Mouse (Mus musculus): Measurements from ENCODE around the gene Adcy7.

Gene Adcy7

DNA sequence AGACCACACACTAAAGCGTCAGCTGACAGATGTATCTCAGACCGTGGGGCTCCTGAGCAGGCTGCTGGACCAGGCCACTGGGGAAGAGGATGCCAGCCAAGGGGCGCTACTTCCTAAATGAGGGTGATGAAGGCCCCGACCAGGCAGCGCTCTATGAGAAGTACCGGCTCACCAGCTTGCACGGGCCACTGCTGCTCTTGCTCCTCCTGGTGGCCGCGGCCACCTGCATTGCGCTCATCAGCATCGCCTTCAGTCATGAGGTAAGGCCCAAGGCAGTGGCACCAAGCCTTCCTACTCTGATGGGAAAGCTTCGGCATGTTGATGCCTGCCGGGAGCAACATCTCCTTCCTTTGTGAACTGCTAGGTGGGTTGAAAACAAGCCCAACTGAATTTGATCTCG is 34.3 kb downstream of the Adcy7 start:
- TF ChIP-seq GATA4 (IDR thresholded peaks at IDR 0.05; ENCODE audit: insufficient replicate concordance, low read length) = no peak

DNA sequence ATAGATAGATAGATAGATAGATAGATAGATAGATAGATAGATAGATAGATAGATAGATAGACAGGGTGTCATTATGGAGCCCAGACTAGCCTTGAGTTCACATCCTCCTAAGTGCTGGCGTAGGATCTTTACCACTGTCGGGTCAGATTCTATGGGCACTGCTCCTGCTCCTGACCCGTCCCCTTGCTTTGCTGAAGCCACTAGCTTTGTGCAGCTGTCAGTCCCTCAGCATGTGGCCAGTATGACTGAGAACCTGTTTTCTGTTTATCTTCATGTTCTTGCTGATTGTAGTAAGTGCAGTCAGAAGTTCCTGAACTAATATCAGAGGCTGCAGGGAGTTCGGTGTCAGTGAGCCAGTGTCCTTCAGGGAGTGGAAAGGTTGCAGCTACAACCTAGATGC is 35.5 kb downstream of the Adcy7 start:
- no peak for TF ChIP-seq GATA4 (IDR thresholded peaks at IDR 0.05; ENCODE audit: insufficient replicate concordance, low read length)

DNA sequence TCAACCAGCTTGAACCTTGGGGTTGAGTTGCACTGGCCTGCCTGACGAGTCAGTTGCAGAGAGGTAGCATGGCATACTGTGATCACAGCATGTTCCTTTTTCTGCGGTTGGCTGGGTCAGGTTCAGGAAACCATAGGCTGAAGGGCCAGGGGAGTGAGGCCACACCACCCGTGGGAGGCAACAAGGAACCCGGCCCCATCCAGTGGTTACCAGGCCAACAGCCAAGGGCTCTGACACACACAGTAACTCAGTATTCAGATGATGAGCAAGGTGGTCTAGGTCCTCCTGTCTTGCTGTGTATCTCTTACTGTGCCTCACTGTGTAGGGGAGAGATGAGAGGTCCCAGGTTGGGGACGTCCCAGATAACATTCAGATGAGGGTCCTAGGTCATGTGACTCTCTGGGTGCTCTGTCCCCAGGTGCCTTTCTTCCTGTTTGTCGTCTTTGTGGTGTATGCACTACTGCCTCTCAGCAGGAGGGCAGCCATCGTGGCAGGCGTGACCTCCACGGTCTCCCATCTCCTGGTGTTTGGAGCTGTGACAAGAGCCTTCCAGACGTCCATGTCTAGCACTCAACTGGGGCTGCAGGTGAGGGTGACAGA is 37.2 kb downstream of the Adcy7 start:
- TF ChIP-seq GATA4 (IDR thresholded peaks at IDR 0.05; ENCODE audit: insufficient replicate concordance, low read length) = no peak

DNA sequence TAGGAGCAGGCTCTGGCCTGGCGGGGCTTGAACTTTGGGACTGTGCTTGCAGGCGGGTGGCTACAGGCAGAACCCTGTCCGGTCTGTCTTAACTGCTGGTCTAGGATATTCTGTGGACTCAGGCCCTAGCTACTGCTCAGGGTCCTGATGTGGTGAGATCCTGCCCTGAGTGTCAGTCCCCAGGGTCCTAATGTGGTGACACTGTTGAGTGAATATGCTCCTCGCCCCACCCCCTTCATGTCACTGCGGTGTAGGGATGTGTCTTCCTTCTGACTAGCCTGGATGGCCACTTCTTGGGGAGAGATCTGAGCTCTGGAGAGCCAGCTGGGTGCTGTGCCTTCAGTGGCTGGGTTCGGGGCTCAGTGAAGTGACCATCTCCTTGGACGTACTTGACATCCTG is 37.7 kb downstream of the Adcy7 start:
- TF ChIP-seq GATA4 (IDR thresholded peaks at IDR 0.05; ENCODE audit: insufficient replicate concordance, low read length) = no peak

DNA sequence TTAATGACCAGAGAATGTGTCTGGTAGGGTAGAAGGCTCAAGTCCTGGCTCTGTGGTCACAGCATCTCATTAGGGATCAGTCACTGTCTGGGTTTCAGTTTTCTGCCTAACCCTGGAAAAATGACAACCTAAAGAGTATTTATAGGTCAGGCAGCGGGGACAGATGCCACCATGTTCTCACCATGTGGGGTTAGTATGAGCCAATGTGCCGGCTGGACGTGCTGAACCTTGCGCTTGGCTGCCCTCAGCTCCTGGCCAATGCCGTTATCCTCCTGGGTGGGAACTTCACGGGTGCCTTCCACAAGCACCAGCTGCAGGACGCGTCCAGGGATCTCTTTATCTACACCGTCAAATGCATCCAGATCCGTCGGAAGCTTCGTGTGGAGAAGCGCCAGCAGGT is 38.1 kb downstream of the Adcy7 start:
- no peak for TF ChIP-seq GATA4 (IDR thresholded peaks at IDR 0.05; ENCODE audit: insufficient replicate concordance, low read length)

DNA sequence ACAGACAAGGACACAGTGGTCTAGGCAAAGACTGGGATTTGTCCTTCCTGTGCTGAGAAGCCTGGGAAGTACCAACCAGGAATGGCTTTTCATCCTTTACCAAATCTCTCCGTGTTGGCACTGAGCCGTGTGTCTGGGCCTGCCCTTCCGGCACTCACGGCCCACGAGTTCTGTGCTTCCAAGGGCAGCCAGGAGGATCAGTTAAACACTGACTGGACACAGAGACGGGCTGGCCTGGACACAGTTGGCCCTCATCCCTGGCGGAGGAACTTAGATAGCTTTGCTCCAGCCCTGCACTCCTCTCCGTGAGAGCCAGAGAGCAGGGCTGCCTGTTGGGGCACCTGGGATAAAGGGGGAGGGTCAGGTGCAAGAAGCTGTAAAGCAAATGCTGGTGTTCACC is 40.8 kb downstream of the Adcy7 start:
- TF ChIP-seq GATA4 (IDR thresholded peaks at IDR 0.05; ENCODE audit: insufficient replicate concordance, low read length) = no peak

DNA sequence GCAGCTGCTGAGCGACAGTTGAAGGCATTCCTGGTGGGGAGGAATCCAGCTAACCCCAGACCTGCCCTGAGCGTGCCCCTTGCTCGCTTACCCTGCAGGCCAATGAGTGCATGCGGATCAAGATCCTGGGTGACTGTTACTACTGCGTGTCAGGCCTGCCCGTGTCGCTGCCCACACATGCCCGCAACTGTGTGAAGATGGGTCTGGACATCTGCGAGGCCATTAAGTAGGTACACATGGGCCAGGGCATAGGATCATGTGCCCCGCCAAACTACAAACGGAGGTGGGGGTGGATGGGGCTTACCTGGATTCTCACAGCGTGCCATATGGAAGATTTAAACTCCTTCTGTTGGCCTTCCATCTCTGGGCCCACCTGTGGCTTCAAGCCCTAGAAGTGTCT is 41.8 kb downstream of the Adcy7 start:
- TF ChIP-seq GATA4 (IDR thresholded peaks at IDR 0.05; ENCODE audit: insufficient replicate concordance, low read length) = no peak

DNA sequence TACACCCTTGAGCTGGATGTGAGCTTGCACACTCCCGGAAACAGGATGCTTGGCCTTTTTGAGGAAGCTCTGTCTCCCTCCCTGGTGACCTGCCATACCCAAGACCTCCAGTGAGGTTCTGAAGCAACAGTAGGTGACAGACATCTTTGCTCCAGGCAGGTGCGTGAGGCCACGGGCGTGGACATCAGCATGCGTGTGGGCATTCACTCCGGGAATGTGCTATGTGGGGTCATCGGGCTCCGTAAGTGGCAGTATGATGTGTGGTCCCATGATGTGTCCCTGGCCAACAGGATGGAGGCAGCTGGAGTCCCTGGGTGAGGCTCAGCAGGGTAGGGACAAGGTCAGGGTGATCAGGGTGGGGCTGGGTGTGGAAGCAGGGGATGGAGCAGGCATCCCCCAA is 43.1 kb downstream of the Adcy7 start:
- no peak for TF ChIP-seq GATA4 (IDR thresholded peaks at IDR 0.05; ENCODE audit: insufficient replicate concordance, low read length)

DNA sequence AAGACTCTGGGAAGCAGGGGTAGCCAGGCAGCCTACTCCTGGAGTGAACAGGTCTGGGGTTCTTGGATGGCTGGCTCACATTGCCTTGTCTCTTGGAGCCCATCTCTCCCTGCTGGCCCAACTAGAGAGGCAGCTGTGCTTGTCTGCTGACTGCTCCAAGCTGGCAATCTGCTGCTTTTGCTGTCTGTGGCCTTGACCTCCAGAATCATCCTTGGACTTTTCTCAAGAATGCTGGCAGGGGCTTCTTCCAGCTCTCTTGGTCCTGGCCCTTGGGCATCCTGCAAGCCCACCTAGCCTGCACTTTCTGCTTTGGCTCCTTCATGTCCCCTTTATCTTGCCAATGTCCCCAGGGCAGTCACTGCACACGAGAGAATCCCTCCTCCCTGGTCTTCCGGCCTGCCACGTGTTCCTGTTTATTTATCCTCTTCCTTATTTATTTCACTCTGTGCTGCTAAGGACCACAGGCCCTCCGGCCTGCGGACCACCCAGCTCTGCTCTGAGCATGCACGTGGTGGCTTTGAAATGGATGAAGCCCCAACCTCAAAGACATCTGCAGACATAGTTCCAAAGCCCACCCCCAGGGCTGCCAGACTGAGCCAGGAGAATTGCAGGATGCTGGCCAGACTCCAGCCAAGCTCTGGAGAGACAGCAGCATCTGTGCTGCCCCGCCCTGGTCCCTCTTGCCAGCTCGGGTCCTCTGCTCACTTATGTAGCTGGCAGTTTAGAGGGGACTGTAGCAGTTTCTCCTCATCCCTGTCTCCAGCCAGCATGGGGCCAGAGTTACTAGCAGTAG is 44.1 kb downstream of the Adcy7 start:
- TF ChIP-seq GATA4 (IDR thresholded peaks at IDR 0.05; ENCODE audit: insufficient replicate concordance, low read length) = no peak

DNA sequence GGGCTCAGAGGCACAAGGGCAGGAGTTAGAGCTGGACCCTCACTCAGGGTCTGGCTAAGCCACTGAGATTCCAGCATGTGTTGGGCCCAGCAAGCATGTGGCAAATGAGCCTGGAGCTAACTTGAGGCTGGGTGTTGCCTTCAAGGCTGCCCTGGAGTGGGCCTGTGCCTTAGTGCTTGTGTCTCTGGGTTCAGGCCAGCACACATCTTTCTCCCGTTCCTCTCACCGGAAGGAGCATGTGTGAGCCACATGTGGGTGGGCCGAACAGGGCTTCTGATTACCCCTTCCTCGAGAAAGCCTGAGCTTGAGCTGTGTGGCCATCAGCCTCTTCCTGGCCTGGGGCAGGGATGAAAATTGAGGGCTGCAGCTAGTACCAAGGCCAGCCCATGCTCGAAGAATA is 45.1 kb downstream of the Adcy7 start:
- no peak for TF ChIP-seq GATA4 (IDR thresholded peaks at IDR 0.05; ENCODE audit: insufficient replicate concordance, low read length)

DNA sequence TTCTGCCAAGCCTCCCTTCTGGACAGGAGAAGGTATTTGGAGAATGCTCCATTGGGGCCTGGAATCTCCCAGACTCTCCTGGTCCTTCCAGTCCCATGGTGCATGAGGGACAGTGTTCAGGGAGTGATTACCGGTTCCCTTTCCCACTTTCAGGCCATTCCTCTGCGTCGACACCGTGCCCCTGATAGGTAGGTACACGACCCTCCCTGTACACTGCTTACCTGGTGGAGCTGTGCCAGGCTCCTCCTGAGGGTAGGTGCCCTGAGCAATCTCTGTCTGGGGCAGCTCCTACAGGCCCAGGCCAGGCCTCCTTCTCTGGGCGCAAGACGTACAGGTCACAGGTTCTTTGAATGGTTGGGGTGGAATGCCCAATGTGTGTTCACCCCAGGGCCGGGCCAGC is 45.9 kb downstream of the Adcy7 start:
- TF ChIP-seq GATA4 (IDR thresholded peaks at IDR 0.05; ENCODE audit: insufficient replicate concordance, low read length) = no peak

DNA sequence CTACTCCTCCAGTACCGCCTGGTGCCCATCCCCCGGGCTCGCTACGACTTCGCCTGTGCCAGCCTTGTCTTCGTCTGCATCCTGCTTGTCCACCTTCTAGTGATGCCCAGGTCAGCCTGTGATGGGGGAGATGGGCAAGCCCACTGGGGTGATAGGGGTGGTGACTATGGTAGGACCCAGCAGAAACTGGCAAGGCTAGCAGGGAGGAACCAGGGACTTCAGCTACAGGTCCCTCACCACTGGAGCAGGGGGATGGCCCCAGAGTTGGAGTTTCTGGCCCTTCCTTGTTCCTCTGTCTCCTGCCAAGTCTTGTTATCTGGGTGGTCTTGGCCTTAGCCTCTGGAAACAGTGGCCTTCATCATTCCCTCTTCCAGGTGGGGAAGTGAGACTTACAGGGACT is 47.9 kb downstream of the Adcy7 start:
- no peak for TF ChIP-seq GATA4 (IDR thresholded peaks at IDR 0.05; ENCODE audit: insufficient replicate concordance, low read length)

DNA sequence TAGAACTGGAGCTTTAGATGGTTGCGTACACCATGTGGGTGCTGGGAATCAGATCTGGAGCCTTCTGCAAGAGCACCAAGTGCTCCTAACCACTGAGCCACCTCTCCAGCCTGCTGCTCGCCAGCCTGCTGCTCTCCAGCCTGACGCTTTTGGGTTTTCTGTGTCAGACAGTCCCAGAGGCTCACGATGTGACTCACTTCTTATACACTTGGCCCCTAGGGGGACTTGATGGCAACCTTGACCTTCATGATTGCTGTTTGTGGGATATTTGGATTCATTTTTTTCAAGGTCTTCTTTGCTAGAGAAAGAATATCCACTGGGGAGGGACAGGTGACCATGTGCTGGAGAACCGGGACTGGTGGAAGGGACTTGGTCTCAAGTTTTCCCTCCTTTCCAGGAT is 49.2 kb downstream of the Adcy7 start:
- no peak for TF ChIP-seq GATA4 (IDR thresholded peaks at IDR 0.05; ENCODE audit: insufficient replicate concordance, low read length)

DNA sequence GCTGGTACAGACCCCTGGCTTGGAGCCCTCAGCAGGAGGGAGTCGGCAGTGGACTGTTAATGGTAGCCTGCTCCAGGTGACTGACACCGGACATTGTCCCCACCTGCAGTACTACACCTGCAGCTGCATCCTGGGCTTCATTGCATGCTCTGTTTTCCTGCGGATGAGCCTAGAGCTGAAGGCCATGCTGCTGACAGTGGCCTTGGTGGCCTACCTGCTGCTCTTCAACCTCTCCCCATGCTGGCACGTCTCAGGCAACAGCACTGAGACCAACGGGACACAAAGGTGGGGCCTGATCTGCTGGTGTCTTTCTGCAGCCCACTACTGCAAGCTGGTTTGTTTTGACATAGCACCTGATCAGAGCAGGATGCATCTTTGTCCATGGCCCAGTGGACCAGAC is 51.3 kb downstream of the Adcy7 start:
- no peak for TF ChIP-seq GATA4 (IDR thresholded peaks at IDR 0.05; ENCODE audit: insufficient replicate concordance, low read length)

DNA sequence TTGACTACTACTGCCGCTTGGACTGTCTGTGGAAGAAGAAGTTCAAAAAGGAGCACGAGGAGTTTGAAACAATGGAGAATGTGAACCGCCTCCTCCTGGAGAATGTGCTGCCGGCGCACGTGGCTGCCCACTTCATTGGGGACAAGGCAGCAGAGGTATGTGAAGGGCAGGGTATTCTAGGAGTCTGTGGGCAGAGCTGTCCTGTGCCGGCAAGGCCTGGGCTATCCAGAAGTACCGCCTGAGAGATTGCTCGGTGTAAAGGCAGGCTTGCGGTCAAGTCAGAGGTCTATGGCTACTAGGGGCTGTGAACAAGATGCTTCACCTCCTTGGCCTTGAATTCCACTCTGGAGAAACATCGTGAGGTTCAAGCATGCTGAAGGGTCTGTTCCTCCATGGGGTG is 52.6 kb downstream of the Adcy7 start:
- TF ChIP-seq GATA4 (IDR thresholded peaks at IDR 0.05; ENCODE audit: insufficient replicate concordance, low read length) = no peak

DNA sequence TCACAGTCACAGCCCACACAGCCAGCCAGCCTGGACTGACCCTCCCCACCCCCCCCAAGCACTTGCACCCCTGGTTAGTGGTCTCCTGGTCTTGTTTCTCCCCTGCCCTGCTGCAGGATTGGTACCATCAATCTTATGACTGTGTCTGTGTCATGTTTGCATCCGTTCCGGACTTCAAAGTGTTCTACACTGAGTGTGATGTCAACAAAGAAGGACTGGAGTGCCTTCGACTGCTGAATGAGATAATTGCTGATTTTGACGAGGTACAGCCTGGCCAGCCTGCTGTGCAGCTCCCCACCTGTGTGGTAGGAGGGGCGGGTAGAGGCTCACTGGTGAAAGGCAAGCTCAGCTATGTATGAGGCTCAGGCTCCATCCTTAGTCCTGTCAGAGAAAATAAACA is 53.0 kb downstream of the Adcy7 start:
- TF ChIP-seq GATA4 (IDR thresholded peaks at IDR 0.05; ENCODE audit: insufficient replicate concordance, low read length) = no peak

DNA sequence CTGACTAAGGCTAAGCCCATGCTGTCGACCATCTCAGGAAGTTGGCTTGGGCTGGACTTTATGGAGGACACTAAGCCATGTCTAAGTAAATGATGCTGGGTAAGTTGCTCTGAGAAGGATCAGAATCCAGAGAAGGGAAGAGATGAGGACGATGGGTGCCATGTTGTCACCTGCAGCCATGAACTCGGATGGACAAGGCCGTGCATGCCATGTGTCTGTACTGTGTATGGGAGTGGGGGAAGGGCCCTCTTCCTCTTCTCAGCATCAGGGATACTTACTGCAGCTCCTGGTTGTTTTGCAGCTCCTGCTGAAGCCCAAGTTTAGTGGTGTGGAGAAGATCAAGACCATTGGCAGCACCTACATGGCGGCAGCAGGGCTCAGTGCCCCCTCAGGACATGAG is 53.6 kb downstream of the Adcy7 start:
- TF ChIP-seq GATA4 (IDR thresholded peaks at IDR 0.05; ENCODE audit: insufficient replicate concordance, low read length) = no peak

Data from liver, adult (tissue).